Mouse (Mus musculus): ENCODE measurements around the gene Nudt19.
"Not testable (repeated sequence)": the region's sequence is repeated elsewhere in the genome, so short reads cannot be mapped to it uniquely, and the experiment has no call there.

The Nudt19 gene

DNA sequence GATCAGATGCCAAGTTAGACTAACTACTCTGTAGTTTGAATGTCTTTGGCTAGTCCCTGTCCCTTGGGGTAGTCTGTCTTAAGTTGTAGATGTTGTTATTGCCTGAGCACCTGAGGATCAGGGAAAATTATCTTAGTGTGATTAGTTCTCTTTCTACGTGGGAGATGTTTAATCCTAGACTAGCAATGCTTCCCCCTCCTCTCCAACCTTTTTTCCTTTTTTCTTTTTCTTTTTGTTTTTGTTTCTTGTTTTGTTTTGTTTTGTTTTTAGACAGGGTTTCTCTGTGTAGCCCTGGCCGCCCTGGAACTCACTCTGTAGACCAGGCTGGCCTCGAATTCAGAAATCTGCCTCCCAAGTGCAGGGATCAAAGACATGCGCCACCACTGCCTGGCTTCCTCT is at the start of gene Nudt19:
Gene Nudt19, minus strand, starts transcription at position 100 of the 399 bp plus-strand sequence.
- DNase-seq: no peak

DNA sequence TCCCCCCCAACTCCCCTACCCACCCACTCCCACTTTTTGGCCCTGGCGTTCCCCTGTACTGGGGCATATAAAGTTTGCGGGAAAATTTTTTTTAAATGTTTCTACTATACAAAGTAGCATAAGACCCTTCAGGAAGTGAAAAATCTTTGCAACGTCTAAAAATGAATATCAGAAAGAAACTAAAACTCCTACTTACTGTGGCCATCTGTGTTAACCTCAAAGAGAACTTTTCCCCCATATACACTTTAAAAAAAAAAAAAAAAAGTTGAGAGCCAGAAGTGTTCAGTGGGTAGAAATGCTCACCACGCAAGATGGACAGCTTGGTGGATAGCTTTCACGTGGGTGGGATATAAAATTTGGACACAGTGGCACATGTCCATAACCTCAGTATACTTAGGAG is 46.7 kb upstream of the Nudt19 start:
- no peak for DNase-seq

DNA sequence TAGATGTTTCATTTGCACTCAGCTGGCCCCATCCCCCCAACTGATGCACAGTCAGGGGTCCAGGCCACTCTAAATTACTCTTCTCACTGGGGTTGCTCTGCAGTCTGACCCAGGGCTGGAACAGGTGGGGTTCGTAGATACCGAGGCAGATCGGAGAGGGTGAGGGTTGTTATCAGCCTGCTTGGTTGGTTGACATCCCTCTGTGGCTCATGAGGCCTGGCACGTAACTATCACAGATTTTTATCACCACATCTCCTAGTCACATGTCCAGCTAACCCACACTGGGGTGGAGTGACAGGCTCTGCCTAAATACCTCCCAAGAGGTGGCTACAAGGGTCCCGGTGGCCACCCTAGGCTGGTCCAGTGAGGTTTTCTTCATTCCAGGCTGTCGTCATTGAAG is 45.0 kb upstream of the Nudt19 start:
- DNase-seq: no peak

DNA sequence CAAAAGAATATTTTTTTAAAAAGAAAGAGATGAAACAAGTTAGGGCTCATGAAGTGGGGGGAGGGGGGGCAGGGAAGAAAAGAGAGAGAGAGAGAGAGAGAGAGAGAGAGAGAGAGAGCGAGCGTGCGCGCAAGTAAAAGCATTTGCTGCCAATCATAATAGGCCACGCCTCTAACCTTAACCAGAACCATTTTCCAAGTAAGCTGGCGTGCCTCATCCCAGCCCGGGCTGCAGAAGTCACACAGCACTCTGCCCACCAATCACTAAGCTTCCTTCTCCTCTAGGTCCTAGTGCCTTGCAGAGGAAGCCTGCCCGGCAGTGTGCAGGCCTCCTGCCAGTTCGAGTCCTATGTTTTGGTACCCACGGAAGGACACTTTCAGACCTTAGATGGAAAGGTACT is 43.9 kb upstream of the Nudt19 start:
- no peak for DNase-seq

DNA sequence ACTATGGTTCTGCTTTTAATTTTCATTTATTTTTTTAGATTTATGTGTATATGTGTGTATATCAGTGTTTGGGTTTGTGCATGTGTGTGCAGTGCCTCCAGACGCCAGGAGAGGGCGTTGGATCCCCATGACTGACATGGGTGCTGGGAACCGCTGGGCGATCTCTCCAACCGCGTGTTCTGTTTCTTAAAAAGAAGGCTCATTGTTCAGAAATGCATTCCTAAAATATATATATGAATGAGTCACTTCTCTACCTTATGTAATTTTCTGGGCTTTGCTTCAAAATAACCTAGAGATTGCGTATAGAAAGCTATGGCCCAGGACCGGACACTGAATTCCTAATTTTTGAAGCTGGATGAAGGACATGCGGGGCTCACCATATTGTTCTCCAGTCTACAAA is 43.4 kb upstream of the Nudt19 start:
- no peak for DNase-seq

DNA sequence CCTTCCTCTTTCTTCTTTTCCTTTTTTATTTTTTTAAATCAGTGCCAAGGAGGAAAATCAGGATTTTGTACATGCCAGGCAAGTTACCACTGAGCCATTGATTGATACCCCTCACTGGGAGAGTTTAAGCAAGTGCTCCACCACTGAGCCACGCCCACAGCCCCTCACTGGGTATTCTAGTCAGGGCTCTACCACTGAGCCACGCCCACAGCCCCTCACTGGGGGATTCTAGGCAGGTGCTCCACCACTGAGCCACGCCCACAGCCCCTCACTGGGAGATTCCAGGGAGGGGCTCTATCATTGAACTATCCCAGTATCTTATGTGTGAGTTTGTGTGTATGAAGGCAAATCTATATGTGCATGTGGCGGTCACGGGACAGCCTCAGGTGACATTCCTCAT is 38.2 kb upstream of the Nudt19 start:
- no peak for DNase-seq

DNA sequence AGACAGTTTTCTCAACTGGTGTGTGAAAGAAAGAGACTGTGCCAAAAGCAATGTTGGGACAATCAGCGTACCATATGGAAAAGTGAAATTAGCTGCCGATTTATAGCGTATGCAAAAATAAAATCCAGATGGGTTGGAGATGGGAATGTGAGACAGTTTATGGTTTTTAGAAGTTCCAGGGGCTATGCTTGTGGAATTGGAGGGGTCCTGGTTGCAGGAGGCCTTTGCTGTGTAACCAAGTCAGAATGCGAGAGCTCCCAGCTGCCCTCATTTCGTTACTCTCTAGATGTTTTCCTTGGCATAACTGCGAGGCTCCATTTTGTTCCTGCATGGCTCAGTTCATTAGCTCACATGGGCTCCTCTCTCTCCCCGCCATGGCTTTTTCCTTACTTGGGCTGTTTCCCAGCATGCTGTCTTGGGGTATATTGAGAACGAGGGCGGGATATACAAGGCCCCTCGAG is 34.7 kb upstream of the Nudt19 start:
- no peak for DNase-seq

DNA sequence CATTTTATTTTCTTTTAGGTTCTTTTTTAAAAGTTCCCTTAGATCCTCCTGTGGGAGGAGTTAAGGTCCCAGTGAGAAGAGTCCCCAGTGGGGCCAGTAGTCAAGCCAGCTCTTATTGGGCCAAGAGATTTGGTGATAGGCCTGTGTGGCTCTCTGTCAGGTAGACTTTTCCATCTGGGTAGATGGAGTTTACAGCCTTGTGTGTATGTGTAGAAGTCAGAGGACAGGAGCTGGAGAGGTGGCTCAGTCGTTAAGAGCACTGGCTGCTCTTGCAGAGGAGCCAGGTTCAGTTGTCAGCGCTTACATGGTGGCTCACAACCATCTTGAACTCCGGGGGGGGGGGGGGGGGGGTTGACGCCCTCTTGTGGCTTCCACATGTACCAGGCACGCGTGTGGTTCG is 33.4 kb upstream of the Nudt19 start:
- DNase-seq: no peak

DNA sequence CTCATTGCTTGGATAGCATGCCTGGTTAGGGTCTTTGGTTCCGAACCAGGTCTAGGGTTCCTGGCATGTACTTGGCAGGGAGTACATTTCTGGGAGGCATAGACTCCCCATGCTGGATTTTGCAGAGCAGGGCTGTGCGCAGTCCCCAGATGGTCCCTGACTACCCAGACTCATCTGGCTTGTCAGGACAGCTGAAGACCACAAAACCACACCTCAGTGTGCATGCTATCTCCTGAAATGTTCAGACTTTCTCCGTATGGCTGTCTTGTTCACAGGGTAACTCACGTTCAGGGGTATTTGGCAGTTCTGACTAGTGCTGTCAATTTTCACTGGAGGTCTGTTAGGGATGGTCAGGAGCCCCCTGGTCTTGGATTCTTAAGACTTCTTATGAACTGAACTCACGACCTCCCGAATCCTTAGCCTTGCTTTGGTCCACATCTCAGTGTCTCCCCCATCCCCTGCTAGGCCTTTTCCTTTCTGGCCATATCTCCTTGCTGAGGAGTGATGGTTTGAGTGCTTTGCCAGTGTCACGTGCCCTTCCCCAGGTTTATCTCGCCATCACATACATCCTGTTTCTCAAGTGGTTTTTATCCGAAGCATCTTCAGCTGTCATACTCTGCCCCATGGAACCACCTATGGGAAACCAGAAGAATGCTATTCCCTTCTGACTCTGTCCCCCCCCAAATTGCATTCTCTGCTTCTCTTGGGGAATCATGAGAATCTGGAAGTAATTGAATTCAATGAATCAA is 32.8 kb upstream of the Nudt19 start:
- DNase-seq: no peak

DNA sequence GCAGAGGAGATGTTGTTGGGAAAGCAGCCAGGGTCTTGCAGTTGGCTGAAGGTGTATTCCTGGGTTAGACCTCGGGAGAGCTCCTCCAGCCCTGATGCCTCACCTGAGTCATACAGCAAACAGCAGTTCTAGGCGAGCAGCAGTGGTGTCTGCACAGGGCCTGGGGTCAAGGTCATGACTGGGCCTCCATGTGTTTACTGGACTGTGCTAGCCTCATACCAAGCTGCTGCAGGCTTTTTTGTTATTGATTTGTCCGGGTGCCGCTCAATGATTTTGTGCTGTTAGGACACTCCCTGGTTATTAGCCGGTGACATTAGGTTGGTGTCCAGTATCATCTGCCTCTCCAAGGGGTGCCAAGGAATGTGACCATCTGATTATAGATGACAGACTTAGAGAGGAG is 31.6 kb upstream of the Nudt19 start:
- no peak for DNase-seq

DNA sequence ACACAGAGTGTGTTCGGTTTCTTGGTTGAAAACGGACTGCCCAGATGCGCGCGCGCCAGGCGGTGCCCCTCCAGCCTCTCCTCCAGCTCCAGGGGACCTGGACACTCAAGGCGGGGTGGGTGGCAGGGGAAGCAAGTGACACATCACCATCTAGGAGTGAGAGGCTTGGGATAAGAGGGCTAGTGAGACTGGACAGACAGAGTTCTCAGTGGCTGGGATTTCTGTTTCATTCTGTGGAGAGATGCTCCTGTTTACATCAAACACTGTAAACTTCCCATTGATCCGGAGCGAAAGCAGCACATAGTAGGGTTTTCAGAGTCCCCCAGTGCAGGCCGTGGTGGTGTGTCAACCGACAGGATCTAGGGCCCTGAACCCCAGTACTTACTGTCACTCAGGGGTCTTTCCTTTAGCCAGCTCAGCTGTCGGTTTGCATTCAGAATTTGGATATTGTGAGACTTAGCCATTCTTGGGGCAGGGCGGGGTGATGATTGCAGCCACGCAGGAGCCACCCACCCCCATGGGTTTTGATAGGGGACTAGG is 30.9 kb upstream of the Nudt19 start:
- no peak for DNase-seq

DNA sequence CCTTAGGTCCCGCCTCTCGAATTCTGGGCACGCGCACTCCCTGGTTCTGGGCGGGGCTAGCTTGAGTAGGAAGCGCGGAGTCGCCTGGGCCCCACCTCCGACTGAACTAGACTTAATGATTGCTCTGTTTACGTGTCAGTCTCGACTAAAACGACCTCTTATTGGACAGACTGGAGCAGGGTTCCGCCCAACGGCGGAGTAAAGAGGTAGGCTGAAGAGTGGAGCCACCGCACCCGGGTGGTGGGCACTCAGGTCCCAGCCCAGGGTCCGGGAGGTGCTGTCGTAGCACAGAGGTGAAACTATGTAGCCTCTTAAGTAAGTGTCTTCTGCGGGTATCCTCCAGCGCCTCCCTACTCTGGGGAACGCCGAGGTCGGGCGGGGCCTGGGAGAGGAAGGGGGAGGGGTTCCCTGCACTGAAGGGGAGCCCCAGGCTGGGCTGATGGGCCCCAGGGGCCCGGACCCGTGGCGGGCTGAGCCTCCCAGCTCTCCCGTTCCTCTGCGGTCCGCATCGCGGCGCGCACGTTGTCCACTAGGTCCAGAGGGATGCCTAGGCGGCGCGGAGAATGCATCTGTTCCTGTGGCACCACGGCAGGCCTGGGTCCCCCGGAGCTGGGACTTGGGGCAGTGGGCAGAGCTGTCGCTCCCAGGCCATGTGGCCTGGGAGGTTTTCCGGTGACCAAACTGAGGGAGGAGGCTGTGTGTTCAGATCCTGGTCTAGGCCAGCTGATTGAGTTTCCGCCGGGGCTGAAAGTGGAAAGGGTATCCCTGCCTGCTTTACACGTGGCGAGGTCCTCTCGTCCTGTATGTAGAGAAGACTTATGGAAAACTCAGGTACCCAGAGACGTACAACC is 30.2 kb upstream of the Nudt19 start, which contains the start of gene Ankrd27:
Gene Ankrd27, plus strand, starts transcription at position 190 of the 851 bp plus-strand sequence.
- DNase-seq: peak; percentile 96

DNA sequence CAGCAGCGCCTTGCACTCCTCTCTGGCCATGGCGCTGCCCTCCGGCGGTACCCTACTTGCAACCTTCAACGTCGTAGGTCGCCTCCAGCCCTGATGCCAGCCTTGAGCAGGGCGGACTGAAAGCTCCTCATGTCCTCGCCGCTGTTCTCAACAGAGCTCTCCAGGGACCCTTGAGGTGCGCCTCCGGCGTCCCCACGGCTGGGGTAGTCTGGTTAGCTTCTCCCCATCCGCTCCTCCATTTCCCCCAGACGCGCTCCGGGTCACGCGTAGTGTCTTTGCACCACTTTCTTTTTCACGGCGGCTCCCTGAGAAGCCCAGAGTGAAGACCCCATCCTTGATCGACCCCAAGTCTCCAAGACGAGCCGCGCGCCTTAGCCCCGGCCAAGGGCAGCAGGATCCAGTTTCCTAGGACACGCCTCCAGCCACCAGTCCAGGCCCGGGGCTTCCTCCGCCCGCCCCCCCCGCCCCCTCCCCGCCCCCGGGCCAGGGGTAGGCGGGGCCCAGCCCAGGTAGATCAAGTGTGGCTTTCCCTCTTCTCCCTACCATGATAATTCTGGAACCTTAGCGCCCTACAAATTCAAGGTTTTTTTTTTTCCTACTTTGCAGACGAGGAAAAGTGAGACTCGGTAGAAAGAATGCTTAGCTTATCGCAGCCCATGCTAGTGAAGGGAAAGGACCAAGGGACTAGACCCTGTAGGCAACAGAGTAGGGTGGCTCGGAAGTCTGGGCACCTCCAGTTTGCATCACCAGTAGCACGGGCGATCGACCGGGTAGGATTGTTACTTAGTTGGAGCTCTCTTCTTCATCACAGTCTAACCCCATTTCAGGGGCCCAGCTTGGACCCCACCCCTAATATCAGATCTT is 29.3 kb upstream of the Nudt19 start, which contains the start of gene Rgs9bp:
Gene Rgs9bp, minus strand, starts transcription at position 392 of the 864 bp plus-strand sequence.
- peak; percentile 57 for DNase-seq

DNA sequence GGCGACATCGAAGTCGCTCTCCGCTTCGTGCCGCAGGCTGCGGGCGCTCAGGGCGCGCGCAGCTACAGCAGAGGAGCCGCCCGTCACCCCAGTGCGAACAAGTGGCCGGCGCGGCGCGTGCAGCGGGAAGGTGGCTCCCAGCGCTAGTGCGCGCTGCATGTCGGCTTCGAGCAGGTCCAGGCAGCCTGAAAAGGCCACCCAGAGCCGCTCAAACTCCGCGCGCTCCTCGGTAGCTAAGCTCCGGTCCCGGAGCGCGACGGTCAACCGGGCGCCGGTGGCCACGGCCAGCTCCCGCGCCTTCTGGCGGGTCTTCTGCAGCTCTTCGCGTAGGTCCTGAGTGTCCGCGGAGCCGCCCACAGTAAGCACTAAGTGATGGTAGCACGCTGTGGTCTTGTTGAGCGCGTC is 28.7 kb upstream of the Nudt19 start:
- DNase-seq: peak; percentile 21

DNA sequence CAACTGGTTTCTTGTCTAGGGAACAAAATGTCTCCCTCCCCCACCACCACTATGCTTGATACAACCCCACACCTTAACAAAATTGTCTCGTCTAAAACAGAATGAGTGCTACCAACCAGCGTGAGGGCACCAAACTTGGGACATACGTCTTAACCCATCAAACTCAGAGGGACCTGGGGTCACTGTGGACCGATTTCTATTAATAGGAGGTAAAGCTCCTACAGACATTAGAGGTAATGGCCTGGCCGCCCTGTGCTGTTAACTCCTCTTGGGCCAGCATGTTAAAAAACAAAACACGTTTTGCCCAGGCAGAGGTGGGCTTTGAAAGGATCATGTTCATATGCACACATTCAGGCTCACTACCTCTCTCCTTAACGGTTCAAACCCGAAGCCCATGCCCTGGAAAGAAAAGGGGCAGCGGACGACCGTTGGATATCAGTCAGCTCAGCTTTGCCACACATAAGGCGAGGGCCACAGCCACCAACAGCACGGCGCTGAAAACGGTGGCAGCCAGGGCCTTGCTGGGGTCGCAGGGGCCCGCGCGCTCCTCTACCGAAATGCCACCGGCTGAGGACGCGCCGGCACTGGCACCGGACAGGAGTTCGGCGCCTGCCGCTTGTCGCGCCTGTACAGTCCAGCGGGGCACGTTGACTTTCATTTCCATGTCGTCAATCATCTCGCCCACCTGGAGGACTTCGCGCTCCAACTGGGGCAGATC is 28.1 kb upstream of the Nudt19 start:
- DNase-seq: no peak

DNA sequence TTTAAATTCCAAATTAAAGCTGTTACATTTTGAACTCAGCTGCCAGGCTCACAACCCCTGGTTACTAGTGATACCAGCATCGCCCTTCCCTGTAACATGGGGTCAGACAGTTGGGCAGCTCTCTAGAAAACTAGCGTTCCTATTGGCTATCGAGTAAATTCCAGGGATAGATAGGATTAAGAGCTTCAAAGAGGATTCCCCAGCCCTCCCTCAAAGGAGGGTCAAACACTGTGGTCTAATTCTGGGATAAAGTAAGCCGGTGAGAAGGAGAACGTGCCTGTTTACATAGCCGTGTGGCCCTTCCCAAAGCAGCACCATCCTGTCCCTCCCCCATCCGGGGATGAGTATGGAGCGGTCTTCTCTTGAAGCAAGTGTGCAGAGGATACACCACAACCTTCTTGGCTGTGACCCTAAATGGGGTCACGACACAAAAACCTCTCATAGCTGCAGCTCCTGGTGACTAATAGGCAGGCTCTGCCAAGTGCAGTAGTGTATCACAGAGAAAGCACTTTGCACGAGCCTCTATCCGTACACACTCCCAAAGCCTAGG is 27.4 kb upstream of the Nudt19 start:
- DNase-seq: no peak

DNA sequence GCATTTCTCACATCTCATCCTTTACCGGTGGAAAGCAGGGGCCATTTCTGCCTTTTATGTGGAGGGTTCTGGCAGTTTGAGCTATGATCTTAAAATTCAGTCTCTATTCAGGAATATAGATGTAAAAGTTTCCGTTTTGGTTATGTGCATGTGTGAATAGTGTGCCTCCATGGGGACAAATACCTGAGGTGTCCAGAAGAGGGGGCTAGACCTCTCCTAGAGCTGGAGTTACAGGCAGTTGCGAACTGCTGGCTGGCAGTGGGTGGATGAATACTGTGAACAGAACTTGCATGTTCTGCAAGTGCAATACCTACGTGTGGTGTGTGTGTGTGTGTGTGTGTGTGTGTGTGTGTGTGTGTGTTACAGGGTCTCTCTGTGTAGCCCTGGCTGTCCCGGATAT is 26.6 kb upstream of the Nudt19 start:
- no peak for DNase-seq

DNA sequence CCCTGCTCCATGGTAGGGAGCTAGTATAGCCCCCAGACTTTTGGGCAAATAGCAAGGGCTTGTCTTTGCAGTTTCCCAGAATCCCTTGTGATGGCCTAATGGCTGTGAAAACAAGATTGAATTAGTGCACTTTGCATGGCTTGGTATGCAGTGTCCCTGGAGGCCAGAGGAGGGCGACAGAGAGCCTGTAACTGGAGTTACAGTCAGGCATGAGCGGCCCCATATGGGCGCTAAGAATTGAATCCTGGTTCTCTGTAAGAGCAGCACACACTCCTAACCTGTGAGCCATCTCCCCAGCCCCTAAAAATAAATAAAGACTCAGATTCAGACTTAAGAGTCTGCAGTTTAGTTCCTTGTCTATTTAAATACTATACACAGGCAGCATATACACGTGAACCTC is 23.7 kb upstream of the Nudt19 start:
- peak; percentile 52 for DNase-seq

DNA sequence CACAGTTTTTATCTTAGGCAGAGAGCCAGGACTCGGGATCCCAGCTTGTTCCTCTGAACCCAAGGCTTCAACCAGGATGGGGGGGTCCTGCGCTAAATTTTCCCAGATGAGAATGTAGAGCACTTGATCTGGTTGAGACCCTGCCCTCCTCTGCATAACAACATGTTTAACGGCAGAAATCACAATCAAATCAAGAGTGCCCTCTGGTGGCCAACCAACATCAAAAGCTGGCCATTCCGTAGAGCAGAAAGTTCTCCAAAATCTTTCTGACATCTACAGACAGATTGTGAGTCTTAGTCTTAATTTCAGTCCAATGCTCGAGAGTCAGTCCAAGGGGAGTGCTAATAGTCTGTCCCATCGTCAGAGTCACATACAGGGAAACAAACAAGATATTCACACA is 14.8 kb upstream of the Nudt19 start:
- not testable (repeated sequence) for DNase-seq

DNA sequence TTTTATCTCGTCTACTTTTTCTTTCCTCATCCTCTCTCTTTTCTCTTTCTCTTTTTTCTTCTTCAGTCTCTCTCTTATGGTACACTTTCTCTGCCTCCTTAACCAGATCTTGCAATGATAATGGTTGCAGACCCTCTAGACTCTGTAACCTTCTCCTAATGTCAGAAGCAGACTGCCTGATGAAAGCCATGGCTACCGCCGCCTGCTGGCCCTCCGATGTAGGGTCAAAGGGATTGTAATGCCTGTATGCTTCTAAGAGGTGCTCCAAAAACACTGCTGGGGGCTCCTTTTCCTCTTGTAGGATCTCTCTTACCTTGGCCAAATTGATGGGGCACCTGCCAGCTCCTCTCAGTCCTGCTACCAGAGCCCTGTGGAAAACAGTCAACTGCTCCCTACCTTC is 13.6 kb upstream of the Nudt19 start:
- DNase-seq: not testable (repeated sequence)

DNA sequence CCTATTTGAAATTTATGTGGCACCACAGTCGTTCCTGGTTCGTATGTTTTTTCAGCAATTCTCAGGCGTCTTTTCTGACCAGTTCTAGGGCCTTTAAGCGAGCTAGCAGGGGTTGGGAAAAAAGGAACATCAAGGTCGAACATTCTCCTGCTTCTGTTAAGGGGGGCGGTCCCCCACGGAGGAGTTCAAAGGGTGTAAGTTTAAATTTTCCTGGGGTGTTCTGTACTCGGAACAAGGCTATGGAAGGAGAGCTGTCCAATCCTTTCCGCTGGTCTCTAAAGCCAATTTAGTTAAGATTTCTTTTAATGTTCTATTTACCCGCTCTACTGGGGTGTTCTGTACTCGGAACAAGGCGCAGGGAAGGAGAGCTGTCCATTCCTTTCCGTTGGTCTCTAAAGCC is 9.9 kb upstream of the Nudt19 start:
- DNase-seq: not testable (repeated sequence)

DNA sequence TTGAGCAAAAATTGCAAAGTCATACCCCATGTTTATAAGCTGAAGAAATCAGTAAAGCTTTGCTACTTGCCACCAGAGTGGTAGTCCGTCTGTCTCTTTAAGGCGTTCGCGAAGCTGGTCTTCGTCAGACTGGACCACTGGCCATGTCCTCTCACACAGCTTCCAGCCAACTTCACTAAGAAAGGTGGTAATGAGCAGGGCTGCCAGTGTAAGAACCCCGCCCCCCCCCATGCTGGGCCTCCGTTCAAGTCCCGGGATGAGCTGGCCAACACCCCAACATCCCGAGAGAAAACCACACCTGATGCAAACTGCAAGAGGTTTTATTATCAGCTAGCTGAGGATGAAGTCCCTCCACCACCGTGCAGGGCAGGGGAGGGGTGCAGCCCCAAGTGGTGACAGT is 8.8 kb upstream of the Nudt19 start:
- not testable (repeated sequence) for DNase-seq

All from lung, postnatal 14 days (tissue).